Mouse (Mus musculus): ENCODE data around the gene Arid4b. TPM values are rescaled to one million over a fixed set of nuclear protein-coding genes. Genes with fewer than 3 reads are reported as not detected.

Gene Arid4b
- 9.3 TPM for polyA plus RNA-seq (2015; fragmentation: Illumina TruSeq; extraction: RNeasy Lipid Tissue Mini Kit (QIAGEN cat#74804); ENCODE audit: insufficient read depth, low read depth, low replicate concordance)

GRCm38 (mm10) chr13:14063013-14063941 lies at the start of gene Arid4b, which contains the start of gene Ggps1:
Arid4b (plus strand) TSS chr13:14063232.
Ggps1 (minus strand) TSS chr13:14063488.

DNA sequence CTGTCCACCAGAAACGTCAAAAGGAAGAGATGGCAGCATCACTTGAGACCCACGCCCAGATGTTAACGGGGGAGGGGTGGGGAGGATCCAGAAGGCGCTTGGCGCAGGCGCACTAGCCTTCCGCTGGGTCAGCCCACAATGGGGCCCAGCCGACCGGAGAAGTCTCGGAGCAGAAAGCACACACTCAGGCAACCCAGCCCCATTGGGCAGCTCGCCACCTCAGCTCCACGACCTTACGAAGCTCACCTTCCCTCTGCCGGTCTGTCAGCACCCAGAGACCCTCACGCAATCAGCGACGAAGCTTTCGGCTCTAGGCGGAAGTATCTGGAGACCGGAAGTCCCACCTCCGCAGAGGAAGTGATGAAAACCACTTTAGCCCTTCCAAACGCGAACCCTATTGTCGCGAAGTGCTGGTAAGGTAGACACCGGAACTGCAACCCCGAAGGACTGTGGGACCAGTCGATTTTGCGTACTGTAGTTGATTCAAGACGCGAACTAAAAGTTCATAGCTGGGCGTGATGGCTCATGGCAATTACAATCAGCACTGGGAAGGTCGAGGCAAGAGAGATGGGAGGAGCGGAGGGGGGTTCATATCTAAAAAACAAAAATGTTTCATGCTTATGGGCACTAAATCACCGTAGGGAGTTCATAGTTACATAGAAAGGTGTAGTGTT lies 23.6 kb upstream of the Arid4b start, which contains the start of gene Tbce:
Gene Tbce (minus strand): TSS at position 347 of the 674 bp plus-strand sequence.

Other genes with a start within 250 kb of the Arid4b start
- 11.2 TPM for gene B3galnt2, start 108.8 kb upstream of the Arid4b start, polyA plus RNA-seq (2015; fragmentation: Illumina TruSeq; extraction: RNeasy Lipid Tissue Mini Kit (QIAGEN cat#74804); ENCODE audit: insufficient read depth, low read depth, low replicate concordance)
- 26.6 TPM for gene Tbce, start 23.6 kb upstream of the Arid4b start, polyA plus RNA-seq (2015; fragmentation: Illumina TruSeq; extraction: RNeasy Lipid Tissue Mini Kit (QIAGEN cat#74804); ENCODE audit: insufficient read depth, low read depth, low replicate concordance)
- 8.1 TPM for gene Ggps1, start 256 bp downstream of the Arid4b start, polyA plus RNA-seq (2015; fragmentation: Illumina TruSeq; extraction: RNeasy Lipid Tissue Mini Kit (QIAGEN cat#74804); ENCODE audit: insufficient read depth, low read depth, low replicate concordance)